ENCODE assay signal across 12 mouse cellular contexts in the genomic region with DNA sequence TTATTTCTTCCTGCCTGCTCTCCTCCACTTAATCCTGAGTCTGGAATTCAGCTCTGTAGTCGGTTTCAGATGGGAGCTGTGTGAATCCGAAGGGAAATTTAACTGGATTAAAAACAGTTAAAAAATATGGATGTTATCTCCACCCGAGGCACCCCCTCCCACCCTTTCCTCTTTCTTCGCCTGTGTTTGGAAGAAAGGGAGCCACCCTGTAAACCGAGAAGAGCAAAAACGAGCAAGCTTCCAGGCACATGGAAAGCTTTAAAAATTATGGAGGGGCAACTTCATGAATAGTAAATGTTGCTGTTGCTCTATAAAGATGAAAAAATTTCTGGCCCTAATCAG. TPM values are rescaled to one million over a fixed set of nuclear protein-coding genes. Genes with fewer than 3 reads are reported as not detected.
A peak's percentile ranks its signal among the peaks of the same experiment; 100 is the strongest.
DNase-seq lines count a peak whose midpoint lies in the region; ATAC-seq lines count a peak whose summit lies in the region.
"Had no signal": no experiment of that assay in that cellular context is flagged by ENCODE, and none has a peak within 500 bp of the region (broad histone marks: within the 10 kb centered on the region; RNA-seq: fewer than 3 reads in every experiment).

No protein-coding gene starts in this region.

- peak overlapping the region; percentile 52 to 59 for H3K4me3 ChIP-seq in heart, embryonic 14.5 days (ENCODE audit: control insufficient read depth in 1 of 2, insufficient read depth in 1 of 2, low read depth in 1 of 2, low read length in 2 of 2)
- H3K4me3 ChIP-seq in embryonic facial prominence, embryonic 12.5 days = peak overlapping the region; percentile 64
- H3K4me3 ChIP-seq in hindbrain, embryonic 16.5 days (ENCODE audit: low read length) = peak overlapping the region; percentile 62
- H3K4me3 ChIP-seq in midbrain, embryonic 13.5 days (replicated peaks) = peak overlapping the region; percentile 47

- H3K4me2 ChIP-seq in heart, embryonic 14.5 days (ENCODE audit: low read length) = peak overlapping the region; percentile 68
- peak overlapping the region; percentile 64 for H3K4me2 ChIP-seq in embryonic facial prominence, embryonic 12.5 days (replicated peaks)
- peak overlapping the region; percentile 90 for H3K4me2 ChIP-seq in hindbrain, embryonic 16.5 days (ENCODE audit: low read length)
- peak overlapping the region; percentile 72 for H3K4me2 ChIP-seq in midbrain, embryonic 13.5 days (replicated peaks)

- H3K9me3 ChIP-seq in heart, embryonic 14.5 days (ENCODE audit: control insufficient read depth, low read length) = no peaks in the 10 kb centered on the region
- H3K9me3 ChIP-seq in embryonic facial prominence, embryonic 12.5 days = no peaks in the 10 kb centered on the region
- no peaks in the 10 kb centered on the region for H3K9me3 ChIP-seq in hindbrain, embryonic 16.5 days (ENCODE audit: control insufficient read depth, low read length)
- H3K9me3 ChIP-seq in midbrain, embryonic 13.5 days = no peaks in the 10 kb centered on the region

- WGBS in heart, embryonic 14.5 days = 10% methylated on average over 6 of the region's 6 CpGs
- WGBS in embryonic facial prominence, embryonic 12.5 days = 4% methylated on average over 6 of the region's 6 CpGs
- WGBS in hindbrain, embryonic 16.5 days = 31% methylated on average over 6 of the region's 6 CpGs
- 6% methylated on average over 6 of the region's 6 CpGs for WGBS in midbrain, embryonic 13.5 days

- DNase-seq in heart, adult 8-10 months (ENCODE audit: low spot score) = no peak
- DNase-seq in thymus, postnatal 10 days (ENCODE audit: low spot score in 2 of 2) = no peak
- no peak for DNase-seq in layer of hippocampus, postnatal 36 days
- no peak for DNase-seq in cerebellum, adult 9-11 months
- DNase-seq: thymus, adult 18-20 months had no signal

- no peak for ATAC-seq in heart, embryonic 14.5 days (ENCODE audit: insufficient number of reproducible peaks, insufficient read depth, low FRiP score, low read depth)
- no peak for ATAC-seq in embryonic facial prominence, embryonic 12.5 days (ENCODE audit: insufficient number of reproducible peaks, insufficient read depth, low FRiP score, low TSS enrichment)
- no peak for ATAC-seq in hindbrain, embryonic 16.5 days
- no peak for ATAC-seq in midbrain, embryonic 13.5 days

- no peaks in the 10 kb centered on the region for H3K27me3 ChIP-seq in heart, embryonic 14.5 days (ENCODE audit: control insufficient read depth, insufficient read depth, low read length)
- H3K27me3 ChIP-seq in embryonic facial prominence, embryonic 12.5 days = no peaks in the 10 kb centered on the region
- no peaks in the 10 kb centered on the region; the same call in 1 of the 2 replicates for H3K27me3 ChIP-seq in hindbrain, embryonic 16.5 days (replicated peaks; ENCODE audit: control insufficient read depth, insufficient read depth, low read length)
- H3K27me3 ChIP-seq in midbrain, embryonic 13.5 days = peaks cover 10% of the 10 kb centered on the region; the same call in 1 of the 2 replicates
- H3K27me3 ChIP-seq: CH12.LX had no signal

- peak overlapping the region; percentile 1 to 59; a peak in 2 of 4 replicates for H3K27ac ChIP-seq in heart, embryonic 14.5 days (replicated peaks in 1 of 2; ENCODE audit: control insufficient read depth in 1 of 2, insufficient read depth in 1 of 2, low read depth in 2 of 2, low read length in 2 of 2)
- H3K27ac ChIP-seq in embryonic facial prominence, embryonic 12.5 days = peak overlapping the region; percentile 84
- H3K27ac ChIP-seq in hindbrain, embryonic 16.5 days (ENCODE audit: low read depth, low read length) = no peak overlapping the region
- H3K27ac ChIP-seq in midbrain, embryonic 13.5 days = no peak overlapping the region

- peak overlapping the region; percentile 69 for H3K9ac ChIP-seq in heart, embryonic 14.5 days (ENCODE audit: low read length)
- peak overlapping the region; percentile 72 for H3K9ac ChIP-seq in embryonic facial prominence, embryonic 12.5 days
- H3K9ac ChIP-seq in hindbrain, embryonic 16.5 days (ENCODE audit: low read depth, low read length) = no peak overlapping the region
- H3K9ac ChIP-seq in midbrain, embryonic 13.5 days (replicated peaks) = no peak overlapping the region

- H3K4me1 ChIP-seq in heart, embryonic 14.5 days (ENCODE audit: control insufficient read depth in 2 of 2, insufficient read depth in 2 of 2, low read length in 2 of 2) = peaks cover 9 to 22% of the 10 kb centered on the region in 2 experiments; a peak in 3 of 4 replicates
- peaks cover 36% of the 10 kb centered on the region for H3K4me1 ChIP-seq in embryonic facial prominence, embryonic 12.5 days
- peaks cover 5% of the 10 kb centered on the region for H3K4me1 ChIP-seq in hindbrain, embryonic 16.5 days (ENCODE audit: control insufficient read depth, insufficient read depth, low read depth, low read length)
- peaks cover 14% of the 10 kb centered on the region for H3K4me1 ChIP-seq in midbrain, embryonic 13.5 days (replicated peaks)

- H3K36me3 ChIP-seq in heart, embryonic 14.5 days (ENCODE audit: control insufficient read depth, insufficient read depth, low read length) = 0 out of 2 replicates have a peak, but pooled peaks cover 3% of the 10 kb centered on the region
- H3K36me3 ChIP-seq in embryonic facial prominence, embryonic 12.5 days = peaks cover 2% of the 10 kb centered on the region
- H3K36me3 ChIP-seq in hindbrain, embryonic 16.5 days (ENCODE audit: control insufficient read depth, insufficient read depth, low read length) = no peaks in the 10 kb centered on the region
- H3K36me3 ChIP-seq in midbrain, embryonic 13.5 days = no peaks in the 10 kb centered on the region

RNA-seq across cellular contexts. Expression of gene C9, which starts 57.4 kb away (rescaled TPM):
- not detected in 2 replicates for polyA plus RNA-seq in heart, embryonic 14.5 days (2014; fragmentation: Nextera tagmentation; extraction: Ambion mirVana)
- total RNA-seq in heart, adult 8-10 months (2022) = not detected
- polyA plus RNA-seq in embryonic facial prominence, embryonic 12.5 days (2016; fragmentation: Nextera tagmentation; extraction: Ambion mirVana) = 0.10 TPM in 1 of 2 replicates, not detected in the other
- not detected in 2 replicates for polyA plus RNA-seq in hindbrain, embryonic 16.5 days (2015; fragmentation: Nextera tagmentation; extraction: Ambion mirVana)
- not detected in 2 replicates for polyA plus RNA-seq in midbrain, embryonic 13.5 days (2015; fragmentation: Nextera tagmentation; extraction: Ambion mirVana)
- total RNA-seq in layer of hippocampus, postnatal 36 days (2021) = not detected
- total RNA-seq: CH12.LX had no signal
- polyA plus RNA-seq: brain, embryonic 14.5 days; gonadal fat pad, adult 2 months had no signal

Comparison
In these comparisons a context has a peak if more than half of its experiments do, and no peak if none do; other contexts are left out.
1. H3K27ac ChIP-seq: peak in heart, embryonic 14.5 days (2 of 2) and embryonic facial prominence, embryonic 12.5 days (single experiment); none in hindbrain, embryonic 16.5 days (single experiment) and midbrain, embryonic 13.5 days (single experiment).
2. H3K9ac ChIP-seq: peak in heart, embryonic 14.5 days (single experiment) and embryonic facial prominence, embryonic 12.5 days (single experiment); none in hindbrain, embryonic 16.5 days (single experiment) and midbrain, embryonic 13.5 days (single experiment).
3. Peak in every context shown above with its lines, with median percentiles within 50 percentile points of each other: H3K4me2 ChIP-seq and H3K4me3 ChIP-seq.